Mouse (Mus musculus): ENCODE results near the gene Mphosph9.
"Not testable (repeated sequence)": the region's sequence is repeated elsewhere in the genome, so short reads cannot be mapped to it uniquely, and the experiment has no call there.

Mphosph9 gene

GRCm38 (mm10) chr5:124327510-124328364, at the start of gene Mphosph9, which contains the start of gene 2810006K23Rik:
Mphosph9 (minus strand) TSS chr5:124327972.
2810006K23Rik (plus strand) TSS chr5:124328089.
- DNase-seq (ENCODE audit: low read depth, low spot score): peak; percentile 100

GRCm38 (mm10) chr5:124377149-124377548, 49.4 kb upstream of the Mphosph9 start:
- DNase-seq (ENCODE audit: low read depth, low spot score): no peak

GRCm38 (mm10) chr5:124376401-124376800, 48.6 kb upstream of the Mphosph9 start:
- DNase-seq (ENCODE audit: low read depth, low spot score): no peak

GRCm38 (mm10) chr5:124374298-124374697, 46.5 kb upstream of the Mphosph9 start:
- no peak for DNase-seq (ENCODE audit: low read depth, low spot score)

- DNase-seq (ENCODE audit: low read depth, low spot score): no peak
Observed at GRCm38 (mm10) chr5:124366721-124367120, 38.9 kb upstream of the Mphosph9 start.

GRCm38 (mm10) chr5:124365754-124366153, 38.0 kb upstream of the Mphosph9 start:
- no peak for DNase-seq (ENCODE audit: low read depth, low spot score)

- no peak for DNase-seq (ENCODE audit: low read depth, low spot score)
Observed at GRCm38 (mm10) chr5:124364173-124364918, 36.6 kb upstream of the Mphosph9 start.

- not testable (repeated sequence) for DNase-seq (ENCODE audit: low read depth, low spot score)
Observed at GRCm38 (mm10) chr5:124362982-124363381, 35.2 kb upstream of the Mphosph9 start, which contains the start of gene Cdk2ap1. Cdk2ap1 (minus strand) TSS chr5:124363082.

- no peak for DNase-seq (ENCODE audit: low read depth, low spot score)
Observed at GRCm38 (mm10) chr5:124359641-124360040, 31.9 kb upstream of the Mphosph9 start.

- DNase-seq (ENCODE audit: low read depth, low spot score): no peak
Observed at GRCm38 (mm10) chr5:124356695-124357094, 28.9 kb upstream of the Mphosph9 start.

GRCm38 (mm10) chr5:124355425-124355959, 27.7 kb upstream of the Mphosph9 start:
- DNase-seq (ENCODE audit: low read depth, low spot score): no peak

- peak; percentile 59 for DNase-seq (ENCODE audit: low read depth, low spot score)
Observed at GRCm38 (mm10) chr5:124354574-124355424, 27.0 kb upstream of the Mphosph9 start.

- peak; percentile 45 for DNase-seq (ENCODE audit: low read depth, low spot score)
Observed at GRCm38 (mm10) chr5:124353726-124354547, 26.2 kb upstream of the Mphosph9 start.

GRCm38 (mm10) chr5:124353011-124353725, 25.4 kb upstream of the Mphosph9 start:
- no peak for DNase-seq (ENCODE audit: low read depth, low spot score)

- peak; percentile 86 for DNase-seq (ENCODE audit: low read depth, low spot score)
Observed at GRCm38 (mm10) chr5:124352141-124352920, 24.6 kb upstream of the Mphosph9 start.

- DNase-seq (ENCODE audit: low read depth, low spot score): no peak
Observed at GRCm38 (mm10) chr5:124351604-124352003, 23.8 kb upstream of the Mphosph9 start.

GRCm38 (mm10) chr5:124351111-124351560, 23.4 kb upstream of the Mphosph9 start:
- peak; percentile 51 for DNase-seq (ENCODE audit: low read depth, low spot score)

- no peak for DNase-seq (ENCODE audit: low read depth, low spot score)
Observed at GRCm38 (mm10) chr5:124350350-124350749, 22.6 kb upstream of the Mphosph9 start.

GRCm38 (mm10) chr5:124349196-124349595, 21.4 kb upstream of the Mphosph9 start:
- DNase-seq (ENCODE audit: low read depth, low spot score): no peak
